Mouse (Mus musculus): ENCODE measurements around the gene Slc4a3. TPM values are rescaled to one million over a fixed set of nuclear protein-coding genes. Genes with fewer than 3 reads are reported as not detected.

Slc4a3 gene
- total RNA-seq, 1 experiment from 2014 or later, result not detected

DNA sequence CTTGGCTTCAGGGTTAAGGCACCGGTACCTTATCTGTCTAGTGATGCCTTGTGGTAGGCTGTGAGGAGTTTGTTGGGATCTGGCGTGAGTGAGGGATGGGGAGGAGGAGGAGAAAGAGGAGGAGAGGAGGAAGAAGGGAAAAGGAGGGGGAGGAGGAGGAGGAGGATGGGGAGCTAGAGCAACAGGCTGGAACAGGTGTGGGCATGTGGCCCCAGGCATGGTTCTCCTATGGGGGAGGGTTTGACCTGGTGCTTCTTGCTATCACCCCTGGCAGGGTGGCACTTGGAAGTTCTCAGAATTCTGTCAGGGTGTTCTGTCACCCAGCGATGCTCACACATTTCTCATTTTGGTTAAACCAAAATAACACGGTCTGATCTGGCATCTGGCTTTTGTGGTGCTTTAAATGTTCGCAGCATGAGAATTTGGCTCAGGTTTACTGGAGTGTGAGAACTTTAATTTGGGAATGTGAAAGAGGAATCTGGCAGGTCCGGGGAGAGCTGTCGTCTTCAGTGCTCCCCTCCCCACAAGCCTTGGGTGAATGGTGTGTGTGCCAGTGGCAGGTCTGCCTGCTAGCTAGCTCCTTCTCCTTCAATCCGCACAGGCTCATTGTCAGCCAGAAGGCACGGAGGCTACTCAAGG lies 10.2 kb downstream of the Slc4a3 start:
- ATAC-seq (replicated peaks; ENCODE audit: insufficient number of reproducible peaks, low FRiP score, low TSS enrichment, poor library complexity, severe bottlenecking), result no peak

- no peak for ATAC-seq (replicated peaks; ENCODE audit: insufficient number of reproducible peaks, low FRiP score, low TSS enrichment, poor library complexity, severe bottlenecking)
Measured at GRCm38 (mm10) chr1:75557041-75557440, 11.0 kb downstream of the Slc4a3 start.

DNA sequence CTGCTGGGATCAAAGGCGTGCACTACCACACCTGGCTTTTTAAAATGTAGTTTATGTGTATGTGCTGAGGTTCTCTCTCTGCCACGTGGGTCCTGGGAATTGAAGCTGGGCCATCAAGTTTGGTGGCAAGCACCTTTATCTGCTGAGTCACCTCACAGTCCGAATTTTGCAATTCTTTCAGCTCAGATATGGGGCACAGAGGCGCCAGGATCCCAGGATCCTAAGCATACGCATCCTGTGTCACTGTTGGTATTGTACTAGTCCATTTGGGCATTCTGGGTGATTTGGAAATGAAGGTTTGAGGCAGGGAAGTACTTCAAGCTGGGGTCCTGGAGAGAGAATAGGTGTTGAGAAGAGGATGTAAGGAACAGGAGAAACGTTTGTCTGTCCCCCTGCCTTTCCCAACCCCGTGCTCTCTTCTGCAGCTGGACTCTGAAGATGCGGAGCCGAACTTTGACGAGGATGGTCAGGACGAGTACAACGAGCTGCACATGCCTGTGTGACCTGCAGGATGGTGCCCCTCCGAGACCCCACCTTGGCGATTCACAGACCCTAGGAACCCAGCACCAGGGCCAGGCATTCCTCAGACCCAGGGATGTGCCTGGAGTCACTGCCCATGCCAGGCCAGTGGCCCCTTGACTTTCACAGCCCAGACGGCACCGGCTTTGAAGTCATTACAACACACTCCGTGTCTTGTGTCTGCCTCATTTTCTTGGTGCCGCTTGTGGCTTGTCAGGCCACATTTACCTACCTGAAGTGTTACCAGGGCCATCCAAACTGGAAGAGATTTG lies 12.5 kb downstream of the Slc4a3 start:
- ATAC-seq (replicated peaks; ENCODE audit: insufficient number of reproducible peaks, low FRiP score, low TSS enrichment, poor library complexity, severe bottlenecking), result no peak

DNA sequence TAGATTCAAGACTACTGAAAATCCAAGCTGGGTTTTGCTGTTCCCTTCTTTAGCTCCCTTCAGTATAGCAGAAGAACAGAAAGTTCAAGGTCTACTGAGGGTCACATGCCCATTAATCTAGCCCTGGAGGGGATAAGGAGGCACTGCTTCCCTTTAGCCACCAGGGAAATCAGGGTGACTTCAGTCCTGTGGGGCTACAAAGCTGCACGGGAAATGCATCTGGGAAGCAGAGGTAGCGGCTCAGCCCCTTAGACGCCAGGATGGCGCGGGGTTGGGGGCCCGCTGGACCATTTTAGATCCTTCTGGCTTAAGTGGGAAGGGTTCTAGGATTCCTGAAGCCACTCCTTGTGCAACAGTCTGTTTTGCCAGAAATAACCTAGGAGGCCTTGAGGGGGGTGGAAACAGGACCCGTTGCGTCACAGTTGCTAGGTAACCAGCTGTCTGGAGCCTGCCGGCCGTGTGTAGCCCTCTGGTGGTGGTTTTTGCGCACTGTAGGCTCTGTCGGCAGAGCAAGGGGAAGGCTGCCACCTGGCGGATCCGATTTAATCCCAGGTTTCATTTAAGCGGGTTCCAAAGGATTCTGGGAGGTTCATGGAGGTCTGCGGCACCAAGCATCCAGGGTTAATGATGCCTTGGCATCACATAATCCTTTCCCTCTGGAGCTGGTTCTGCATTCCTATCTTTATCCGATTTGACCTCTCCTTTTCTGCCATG lies 13.3 kb downstream of the Slc4a3 start:
- peak; percentile 40; the same call in 1 of the 2 replicates for ATAC-seq (replicated peaks; ENCODE audit: insufficient number of reproducible peaks, low FRiP score, low TSS enrichment, poor library complexity, severe bottlenecking)

- ATAC-seq (replicated peaks; ENCODE audit: insufficient number of reproducible peaks, low FRiP score, low TSS enrichment, poor library complexity, severe bottlenecking), result no peak
Measured at GRCm38 (mm10) chr1:75560206-75560913, 14.3 kb downstream of the Slc4a3 start.

GRCm38 (mm10) chr1:75561221-75561897 lies 15.3 kb downstream of the Slc4a3 start:
- no peak for ATAC-seq (replicated peaks; ENCODE audit: insufficient number of reproducible peaks, low FRiP score, low TSS enrichment, poor library complexity, severe bottlenecking)

GRCm38 (mm10) chr1:75561898-75562238 lies 15.8 kb downstream of the Slc4a3 start:
- ATAC-seq (replicated peaks; ENCODE audit: insufficient number of reproducible peaks, low FRiP score, low TSS enrichment, poor library complexity, severe bottlenecking), result no peak

DNA sequence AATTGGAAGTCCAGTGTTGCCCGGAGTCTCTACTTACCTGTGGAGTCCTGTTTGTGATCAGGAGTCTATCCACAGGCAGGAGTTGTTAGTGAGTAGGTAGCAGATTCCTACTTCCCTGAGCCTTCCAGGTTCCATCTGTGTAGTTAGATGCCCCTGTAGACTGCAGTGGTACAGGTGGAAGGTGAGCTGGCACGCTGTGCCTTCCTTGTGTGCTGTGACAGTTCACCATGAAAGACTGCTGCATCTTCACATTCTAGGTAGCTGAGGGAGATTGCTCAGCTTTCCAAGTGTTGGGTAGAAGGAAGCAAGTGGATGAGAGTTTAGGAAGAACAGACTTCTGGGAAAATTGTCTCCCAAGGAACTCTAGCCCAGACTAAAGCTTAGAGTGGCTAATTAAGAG lies 18.0 kb downstream of the Slc4a3 start:
- no peak for ATAC-seq (replicated peaks; ENCODE audit: insufficient number of reproducible peaks, low FRiP score, low TSS enrichment, poor library complexity, severe bottlenecking)

DNA sequence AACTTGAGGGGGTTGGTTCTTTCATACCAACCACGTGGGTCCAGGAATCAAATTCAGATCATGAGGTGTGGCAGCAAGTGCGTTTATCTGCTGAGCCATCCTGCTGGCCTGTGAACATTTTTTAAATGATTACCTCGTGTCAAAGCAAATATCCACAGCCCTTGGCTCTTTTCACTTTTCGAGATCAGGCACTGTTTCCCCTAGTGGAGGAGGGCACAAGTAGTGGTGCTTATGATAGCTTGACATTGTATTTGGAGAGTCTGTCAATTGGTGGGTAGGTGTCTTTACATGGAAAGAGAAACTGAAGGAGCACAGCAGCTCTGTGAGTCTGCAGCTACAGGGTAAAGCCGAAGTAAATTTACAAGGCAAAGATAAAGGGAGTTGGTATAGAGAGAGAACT lies 18.9 kb downstream of the Slc4a3 start:
- ATAC-seq (replicated peaks; ENCODE audit: insufficient number of reproducible peaks, low FRiP score, low TSS enrichment, poor library complexity, severe bottlenecking), result no peak

DNA sequence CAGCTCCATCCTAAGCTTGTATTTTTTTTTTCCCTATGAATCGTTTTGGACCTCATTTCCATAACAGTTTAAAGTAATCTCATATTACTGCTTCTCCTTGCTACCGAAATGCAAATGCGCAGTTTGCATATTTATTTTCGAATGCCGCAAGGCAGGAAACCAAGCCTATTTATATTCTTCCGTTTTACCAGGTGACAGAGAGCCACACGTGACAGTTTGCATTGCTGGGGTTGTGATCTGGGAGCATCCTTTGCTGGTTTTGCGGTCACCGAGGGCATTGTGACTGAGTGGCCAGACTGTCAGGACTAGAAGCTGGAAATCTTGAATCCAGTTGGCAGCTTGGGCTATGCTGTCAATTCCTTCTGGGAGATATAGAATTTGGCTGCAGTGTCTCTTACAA lies 19.6 kb downstream of the Slc4a3 start:
- ATAC-seq (replicated peaks; ENCODE audit: insufficient number of reproducible peaks, low FRiP score, low TSS enrichment, poor library complexity, severe bottlenecking), result no peak

- ATAC-seq (replicated peaks; ENCODE audit: insufficient number of reproducible peaks, low FRiP score, low TSS enrichment, poor library complexity, severe bottlenecking), result no peak
Measured at GRCm38 (mm10) chr1:75570403-75570802, 24.3 kb downstream of the Slc4a3 start.

- no peak for ATAC-seq (replicated peaks; ENCODE audit: insufficient number of reproducible peaks, low FRiP score, low TSS enrichment, poor library complexity, severe bottlenecking)
Measured at GRCm38 (mm10) chr1:75572776-75573175, 26.7 kb downstream of the Slc4a3 start.

GRCm38 (mm10) chr1:75573715-75574114 lies 27.6 kb downstream of the Slc4a3 start:
- no peak for ATAC-seq (replicated peaks; ENCODE audit: insufficient number of reproducible peaks, low FRiP score, low TSS enrichment, poor library complexity, severe bottlenecking)

- no peak for ATAC-seq (replicated peaks; ENCODE audit: insufficient number of reproducible peaks, low FRiP score, low TSS enrichment, poor library complexity, severe bottlenecking)
Measured at GRCm38 (mm10) chr1:75574476-75575310, 28.6 kb downstream of the Slc4a3 start.

DNA sequence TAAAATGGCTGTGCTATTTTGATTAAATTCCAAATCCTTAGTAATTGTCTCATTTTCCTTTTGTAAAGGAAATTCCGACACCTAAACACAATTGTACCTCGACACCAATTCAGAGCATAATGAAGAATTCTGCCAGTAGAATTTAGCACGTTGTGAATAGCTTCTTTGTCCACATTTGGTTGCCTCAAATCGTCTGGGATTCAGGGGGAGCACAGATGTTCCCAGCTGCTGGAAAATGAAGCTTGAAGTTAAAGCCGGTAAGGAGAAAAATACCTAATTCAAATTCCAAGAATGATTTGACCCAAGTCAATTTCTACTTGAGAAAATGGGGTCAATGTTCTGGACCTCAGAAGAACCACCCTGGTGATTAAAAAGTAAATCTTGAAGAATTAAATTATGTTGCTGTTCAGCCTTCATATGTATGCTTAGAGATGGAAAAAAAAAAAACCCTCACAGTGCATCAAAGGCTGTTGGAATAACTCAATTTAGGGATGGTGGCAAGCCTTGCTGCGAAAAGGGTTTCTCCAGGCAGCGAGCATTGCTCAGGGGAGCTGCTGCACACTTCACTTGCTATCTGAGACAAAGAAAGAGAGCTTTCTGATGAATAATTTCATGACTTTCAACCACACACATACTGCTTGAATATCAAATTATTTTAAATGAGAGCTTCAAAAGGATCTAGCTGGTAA lies 36.0 kb downstream of the Slc4a3 start:
- no peak for ATAC-seq (replicated peaks; ENCODE audit: insufficient number of reproducible peaks, low FRiP score, low TSS enrichment, poor library complexity, severe bottlenecking)

GRCm38 (mm10) chr1:75582625-75582956 lies 36.5 kb downstream of the Slc4a3 start:
- no peak for ATAC-seq (replicated peaks; ENCODE audit: insufficient number of reproducible peaks, low FRiP score, low TSS enrichment, poor library complexity, severe bottlenecking)

- no peak for ATAC-seq (replicated peaks; ENCODE audit: insufficient number of reproducible peaks, low FRiP score, low TSS enrichment, poor library complexity, severe bottlenecking)
Measured at GRCm38 (mm10) chr1:75583034-75583433, 37.0 kb downstream of the Slc4a3 start.
